Mouse (Mus musculus): ENCODE measurements around the gene Ppp1r32.

Ppp1r32 gene

DNA sequence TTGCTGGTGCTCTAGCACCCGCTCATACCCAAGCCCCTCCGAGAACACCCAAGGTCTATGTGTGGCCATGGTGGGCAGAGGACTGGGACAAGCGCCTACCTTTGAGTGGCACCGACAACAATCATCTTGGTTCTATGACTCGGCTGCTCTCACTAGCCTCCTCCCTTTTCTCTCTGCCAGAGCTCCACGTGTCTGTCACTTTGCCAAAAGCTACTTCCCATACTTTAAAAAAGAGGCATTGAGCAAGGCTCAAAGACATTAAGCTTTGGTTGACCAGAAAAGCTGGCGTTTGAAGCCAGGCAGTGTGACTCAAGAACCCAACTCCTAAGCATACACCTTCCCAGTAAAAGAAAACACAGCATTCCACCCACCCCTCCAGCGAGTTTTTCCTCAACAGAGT is 24.6 kb downstream of the Ppp1r32 start:
- DNase-seq (ENCODE audit: low read depth, low spot score) = no peak

DNA sequence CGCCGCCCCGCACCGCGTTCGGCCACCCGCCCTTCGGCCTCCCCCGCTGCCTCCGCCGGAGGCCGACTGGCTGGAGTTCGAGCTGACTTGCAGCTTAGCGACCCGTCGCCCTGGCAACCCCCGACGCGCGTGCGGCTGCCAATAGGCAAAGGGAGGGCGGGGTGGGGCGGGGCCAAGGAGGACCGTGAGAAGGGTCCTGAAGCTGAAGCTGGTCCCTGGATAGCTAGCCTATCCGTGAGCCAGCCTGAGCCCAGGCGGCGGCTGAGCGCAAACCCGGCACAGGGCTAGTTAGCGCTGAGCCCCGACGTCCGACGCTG is 25.3 kb downstream of the Ppp1r32 start:
- no peak for DNase-seq (ENCODE audit: low read depth, low spot score)

DNA sequence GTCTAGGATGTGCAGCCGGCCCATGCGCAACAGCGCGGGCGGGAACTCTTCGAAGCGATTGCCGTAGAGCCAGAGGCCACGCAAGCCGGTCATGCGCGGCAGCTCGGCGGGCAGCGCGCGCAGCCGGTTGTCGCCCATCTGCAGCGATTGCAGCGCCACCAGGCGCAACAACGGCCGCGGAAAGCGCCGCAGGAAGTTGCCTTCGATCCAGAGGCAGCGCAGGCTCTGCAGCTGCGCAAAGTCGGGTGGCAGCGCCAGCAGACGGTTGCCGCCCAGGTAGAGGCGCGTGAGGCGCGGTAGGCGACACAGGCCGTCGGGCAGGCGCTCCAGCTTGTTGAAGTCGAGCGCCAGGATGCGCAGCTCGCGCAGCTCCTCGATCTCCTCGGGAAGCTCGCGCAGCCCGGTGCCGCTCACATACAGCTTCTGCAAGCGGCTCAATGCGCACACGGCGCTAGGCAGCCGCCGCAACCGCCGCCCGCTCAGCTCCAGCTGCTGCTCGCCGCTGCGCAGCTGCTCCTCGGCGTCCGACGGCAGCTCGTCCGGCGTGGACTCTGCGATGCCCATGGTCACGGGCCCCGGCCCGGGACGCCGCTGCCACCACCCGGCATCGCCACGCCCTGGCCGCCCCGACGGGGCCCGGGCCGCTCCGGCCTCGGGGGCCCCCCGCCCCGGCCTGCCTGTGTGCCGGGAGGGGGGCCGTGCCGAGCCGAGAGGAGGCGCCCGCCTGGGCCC is 25.8 kb downstream of the Ppp1r32 start, which contains the start of gene Lrrc10b:
TSS of gene Lrrc10b (minus strand) at position 722 of the 732 bp plus-strand sequence.
- no peak for DNase-seq (ENCODE audit: low read depth, low spot score)

DNA sequence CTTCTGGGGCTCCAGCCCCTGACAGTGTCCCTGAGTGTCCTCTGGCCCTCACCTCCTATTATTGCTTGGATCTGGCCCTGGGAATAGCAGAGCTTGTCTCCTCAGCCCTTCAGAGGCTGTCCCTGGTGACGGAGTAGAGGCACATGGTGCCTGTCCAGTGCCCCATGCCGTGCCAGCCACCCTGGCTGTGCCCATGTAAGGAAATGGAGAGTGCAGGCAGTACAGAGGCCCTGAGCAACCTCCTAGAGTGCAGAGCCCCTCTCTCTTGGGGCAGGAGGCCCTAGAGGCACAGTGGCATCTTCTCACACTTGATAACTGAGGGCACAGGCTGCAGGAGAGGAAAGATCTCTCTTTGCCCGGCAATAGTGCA is 27.3 kb downstream of the Ppp1r32 start:
- DNase-seq (ENCODE audit: low read depth, low spot score) = no peak

DNA sequence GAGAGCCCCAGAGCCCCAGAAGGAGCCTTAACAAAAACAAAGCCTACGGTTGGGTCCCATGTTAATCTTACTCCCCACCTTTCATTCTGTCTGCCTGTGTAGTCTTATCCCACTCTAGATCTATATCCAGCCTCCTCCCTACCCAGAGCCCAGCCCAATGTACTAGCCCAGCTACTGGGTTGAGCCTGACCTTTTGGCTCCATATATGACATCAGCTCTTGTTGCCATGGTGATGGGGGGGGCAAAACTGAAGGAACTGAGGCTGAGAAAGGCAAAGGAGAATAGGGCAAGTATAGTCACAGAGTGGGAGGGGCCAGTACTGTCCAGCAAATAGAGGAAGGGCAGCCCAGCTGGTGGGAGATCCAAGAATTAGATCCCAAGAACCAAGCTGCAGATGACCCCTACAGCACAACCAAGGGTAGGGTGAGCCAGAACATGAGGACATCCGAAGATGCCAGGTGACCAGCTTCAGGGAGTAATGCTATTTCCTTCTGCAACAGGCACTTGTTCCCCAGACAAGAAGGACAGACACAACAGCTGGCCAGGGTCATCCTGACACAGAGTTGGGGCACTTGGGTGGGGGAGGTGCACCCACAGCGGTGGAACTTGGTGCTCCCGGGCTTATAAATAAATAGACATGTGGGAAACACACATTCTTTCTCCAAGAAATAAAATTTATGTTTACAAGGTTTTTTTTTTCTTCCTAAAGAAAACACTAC is 27.9 kb downstream of the Ppp1r32 start:
- no peak for DNase-seq (ENCODE audit: low read depth, low spot score)

DNA sequence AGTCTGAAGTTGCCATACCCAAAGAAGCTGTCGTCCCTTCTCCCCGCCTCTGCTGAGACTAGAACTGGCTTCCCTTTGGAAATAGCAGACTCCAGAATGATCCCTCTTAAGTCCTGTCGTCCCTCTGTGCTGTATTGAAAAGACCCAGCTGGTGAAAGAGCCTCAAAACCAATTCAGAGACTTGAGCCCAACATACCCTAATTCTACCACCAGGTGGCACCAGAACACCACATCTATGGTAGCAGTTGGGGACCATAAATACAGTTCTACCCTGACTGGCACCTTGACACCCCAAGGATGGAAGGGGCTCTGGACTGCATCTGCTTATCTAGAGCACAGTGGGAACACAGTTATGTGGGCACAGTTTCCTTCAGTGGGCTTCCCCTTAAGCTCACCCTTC is 33.0 kb downstream of the Ppp1r32 start:
- no peak for DNase-seq (ENCODE audit: low read depth, low spot score)

DNA sequence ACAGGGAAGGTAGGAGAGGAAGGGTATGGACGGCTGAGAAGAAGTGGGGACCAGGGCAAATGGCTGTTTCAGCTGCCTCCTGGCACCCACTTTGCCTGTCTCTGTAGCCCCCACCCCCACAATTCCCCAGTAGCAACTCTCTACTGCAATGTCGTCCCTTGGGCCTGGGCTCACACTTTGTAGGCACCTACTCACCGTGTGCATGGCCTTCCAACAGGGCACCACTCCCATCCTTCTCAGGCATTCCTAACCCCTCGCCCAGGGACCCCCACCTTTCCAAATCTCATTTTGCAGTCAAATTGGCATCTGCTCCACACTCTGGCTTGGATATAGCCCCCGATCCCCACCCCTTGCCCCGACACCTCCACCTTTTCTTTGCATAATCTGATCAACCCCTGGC is 33.5 kb downstream of the Ppp1r32 start:
- DNase-seq (ENCODE audit: low read depth, low spot score) = no peak

DNA sequence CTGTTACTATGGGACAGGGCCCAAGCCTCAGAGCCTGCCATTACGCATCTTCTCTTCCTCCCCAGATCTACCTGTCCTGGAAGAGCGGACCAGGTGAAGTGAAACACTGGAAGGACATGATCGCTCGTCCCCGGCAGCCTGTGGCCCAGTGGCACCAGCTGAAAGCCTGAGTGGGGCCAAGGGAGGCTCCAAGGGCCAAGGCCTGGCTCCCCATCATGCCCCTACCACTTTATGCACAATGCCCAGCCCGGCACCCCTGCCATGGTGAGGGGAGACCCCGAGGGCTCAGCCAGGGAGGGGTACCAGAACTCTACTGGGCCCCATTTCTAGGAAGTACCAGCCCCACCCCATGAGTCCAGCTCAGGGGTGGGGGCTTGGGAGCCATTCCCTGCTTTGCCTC is 34.5 kb downstream of the Ppp1r32 start:
- no peak for DNase-seq (ENCODE audit: low read depth, low spot score)

DNA sequence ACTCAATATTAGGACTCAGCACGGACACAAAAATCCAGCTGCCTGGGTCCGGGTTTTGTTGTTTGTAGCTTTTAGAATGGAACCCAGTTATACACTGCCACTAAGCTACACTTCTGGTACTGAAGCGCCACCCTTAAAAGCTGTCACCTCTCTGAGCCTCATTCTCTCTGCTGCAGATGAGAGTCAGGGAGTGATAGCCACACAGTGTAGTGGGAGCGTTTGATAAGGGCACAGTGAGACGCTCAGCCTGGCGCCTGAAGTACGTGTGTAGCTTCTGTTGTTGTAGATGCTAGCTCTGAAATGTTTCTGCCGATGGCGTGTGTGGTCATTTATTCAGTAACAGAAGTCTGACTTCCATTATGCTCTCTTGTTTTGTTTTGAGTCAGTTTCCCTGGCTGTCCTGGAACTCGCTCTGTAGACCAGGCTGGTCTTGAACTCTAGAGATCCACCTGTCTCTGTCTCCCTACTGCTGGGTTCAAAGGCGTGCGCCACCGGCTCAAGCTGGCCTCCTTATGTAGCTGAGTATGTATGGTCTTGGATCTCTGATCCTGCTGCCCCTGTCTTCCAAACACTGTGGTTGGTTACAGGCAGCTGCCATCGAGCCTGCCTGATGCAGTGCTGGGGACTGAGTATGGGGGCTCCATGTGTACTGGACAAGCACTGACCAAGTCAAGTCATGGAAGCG is 37.9 kb downstream of the Ppp1r32 start:
- DNase-seq (ENCODE audit: low read depth, low spot score) = no peak

DNA sequence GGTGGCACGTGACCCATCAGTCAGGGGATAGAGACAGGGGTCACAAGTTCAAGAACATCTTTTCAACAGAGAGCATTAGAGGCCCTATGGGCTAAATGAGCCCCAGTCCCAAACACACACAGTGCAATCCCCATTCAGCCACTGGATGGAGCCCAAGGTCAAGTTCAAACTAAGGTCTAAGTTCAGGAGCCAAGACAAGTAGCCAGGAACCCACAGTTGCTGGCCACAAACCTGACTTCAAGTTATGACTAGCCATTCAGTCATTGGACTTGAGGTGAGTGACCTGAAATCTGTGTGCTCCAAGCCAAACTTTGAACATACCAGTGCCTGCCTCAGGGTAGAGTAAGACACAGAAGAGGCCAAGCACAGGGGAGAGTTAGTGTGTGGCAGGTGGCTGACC is 45.2 kb downstream of the Ppp1r32 start:
- no peak for DNase-seq (ENCODE audit: low read depth, low spot score)

DNA sequence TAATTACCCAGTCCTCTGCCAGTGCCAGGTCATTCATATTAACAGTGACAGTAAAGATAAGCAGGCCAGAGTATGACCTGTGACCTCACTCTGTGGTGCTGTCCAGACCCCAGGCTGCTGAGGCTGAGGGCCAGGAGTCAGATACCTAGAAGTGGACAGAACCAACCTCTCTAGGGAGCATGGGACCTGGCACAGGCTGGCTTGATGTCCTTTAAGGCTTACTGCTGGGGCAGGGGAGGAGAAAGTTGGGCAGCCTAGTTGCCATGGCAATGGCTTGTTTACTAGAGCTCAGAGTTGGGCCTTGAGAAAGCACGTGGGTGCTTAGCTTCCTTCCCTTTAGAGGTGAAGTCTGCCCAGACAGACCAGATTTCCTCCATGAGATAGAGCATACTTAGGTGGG is 46.0 kb downstream of the Ppp1r32 start:
- DNase-seq (ENCODE audit: low read depth, low spot score) = no peak

DNA sequence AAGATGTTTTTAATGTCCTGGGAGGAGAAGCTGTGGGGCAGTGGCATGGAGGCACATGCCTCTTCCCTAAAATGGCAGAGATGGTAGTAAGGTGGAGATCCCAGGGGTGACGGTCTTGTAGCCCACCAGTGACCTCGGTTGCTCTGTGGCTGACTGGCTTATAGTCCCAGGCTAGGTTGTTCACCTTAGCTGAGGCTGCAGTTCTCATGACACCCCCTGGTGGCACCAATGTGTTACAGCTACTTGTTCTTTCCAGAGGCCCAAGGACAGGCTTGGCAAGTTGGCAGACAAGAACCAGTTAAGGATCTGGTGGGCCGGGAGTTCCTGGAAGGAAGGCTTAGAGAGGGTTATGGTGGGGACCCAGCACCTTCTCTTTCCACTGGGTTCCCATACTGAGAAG is 46.8 kb downstream of the Ppp1r32 start:
- DNase-seq (ENCODE audit: low read depth, low spot score) = no peak

DNA sequence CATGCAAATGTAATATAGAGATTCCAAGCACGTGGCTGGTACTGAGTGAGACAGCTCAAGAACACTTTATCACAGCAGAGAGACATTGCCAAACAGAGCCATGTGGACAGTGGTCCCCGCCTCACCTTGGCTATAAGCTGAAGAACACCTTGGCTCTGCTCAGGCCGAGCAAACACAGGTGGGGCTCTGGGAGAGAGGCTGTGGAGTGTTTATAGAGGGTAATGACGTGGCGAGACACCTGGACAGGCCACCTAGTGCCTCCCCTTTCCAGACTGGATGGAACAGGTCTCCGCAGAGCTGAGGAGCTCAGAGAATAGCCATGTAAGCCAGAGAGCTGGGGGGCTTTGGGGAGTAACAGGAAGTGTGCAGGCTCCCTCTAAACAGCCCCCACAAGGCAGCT is 47.8 kb downstream of the Ppp1r32 start:
- no peak for DNase-seq (ENCODE audit: low read depth, low spot score)

DNA sequence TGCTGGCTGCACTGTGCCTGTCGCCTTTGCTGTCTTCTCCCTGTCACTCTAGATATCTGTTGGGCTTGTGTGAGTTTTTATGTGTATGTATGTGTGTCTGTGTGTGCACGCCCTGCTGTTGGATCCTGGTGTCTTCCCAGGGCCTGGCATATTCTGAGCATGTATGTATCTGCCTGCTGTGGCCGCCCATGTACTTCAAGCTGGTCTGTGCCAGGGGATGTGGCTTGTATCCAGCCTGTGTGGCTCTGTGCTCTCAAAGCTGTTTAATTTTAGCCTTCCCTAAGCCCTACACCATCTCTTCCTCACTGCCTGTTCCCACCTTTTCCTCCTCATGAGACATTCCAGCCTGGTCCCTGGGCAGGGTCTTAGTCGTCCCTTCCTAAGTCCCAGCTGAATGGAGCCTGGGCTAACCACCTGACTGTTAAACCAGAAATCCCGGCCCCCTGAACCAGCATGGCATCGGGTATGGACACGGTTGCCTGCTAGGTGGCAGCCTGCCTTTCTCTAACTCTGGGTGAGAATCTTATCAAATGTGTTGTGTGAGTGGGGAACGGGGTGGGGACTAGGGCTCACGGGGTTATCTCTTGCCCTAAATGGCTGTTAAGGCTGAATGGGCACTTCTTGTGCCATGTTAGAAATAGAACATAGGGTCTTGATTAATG is 48.7 kb downstream of the Ppp1r32 start:
- no peak for DNase-seq (ENCODE audit: low read depth, low spot score)

DNA sequence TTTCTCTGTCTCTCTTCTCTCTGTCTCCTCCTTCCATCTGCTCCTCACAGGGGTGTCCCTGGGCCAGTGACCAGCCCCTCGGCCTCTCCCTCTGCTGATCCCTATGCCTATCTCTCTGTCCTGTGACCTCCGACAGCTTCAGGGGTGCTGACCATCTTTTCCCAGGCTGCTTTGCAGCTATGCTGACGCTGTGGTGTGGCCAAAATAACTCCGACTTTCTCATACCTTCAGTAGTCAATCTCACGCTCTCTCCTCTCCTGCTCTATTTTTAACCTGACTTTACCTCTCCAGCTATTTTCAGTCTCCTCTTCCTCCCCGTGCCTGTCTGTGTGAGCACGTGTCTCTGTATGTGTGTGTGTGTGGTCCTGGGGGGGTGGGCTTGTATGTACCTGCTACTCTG is 49.5 kb downstream of the Ppp1r32 start:
- DNase-seq (ENCODE audit: low read depth, low spot score) = no peak

DNA sequence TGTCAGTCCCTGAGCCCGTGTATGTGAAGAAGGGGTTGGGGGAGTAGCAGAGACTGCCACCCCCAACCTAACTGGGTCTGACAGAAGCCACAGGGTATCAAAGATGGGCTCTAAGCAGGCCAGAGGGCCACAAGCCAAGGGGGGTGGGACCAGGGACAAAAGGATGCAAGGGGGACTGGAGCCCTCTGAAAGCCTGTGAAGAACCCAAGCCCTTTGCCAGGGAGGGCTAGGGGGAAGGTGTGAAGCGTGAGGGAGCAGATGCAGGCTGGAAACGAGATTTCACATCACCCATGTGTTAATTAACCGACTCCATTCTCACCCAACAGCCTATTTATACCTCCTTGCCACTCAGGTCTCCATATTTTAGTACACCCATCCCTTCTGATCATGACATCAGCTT is 50.9 kb downstream of the Ppp1r32 start:
- DNase-seq (ENCODE audit: low read depth, low spot score) = no peak

DNA sequence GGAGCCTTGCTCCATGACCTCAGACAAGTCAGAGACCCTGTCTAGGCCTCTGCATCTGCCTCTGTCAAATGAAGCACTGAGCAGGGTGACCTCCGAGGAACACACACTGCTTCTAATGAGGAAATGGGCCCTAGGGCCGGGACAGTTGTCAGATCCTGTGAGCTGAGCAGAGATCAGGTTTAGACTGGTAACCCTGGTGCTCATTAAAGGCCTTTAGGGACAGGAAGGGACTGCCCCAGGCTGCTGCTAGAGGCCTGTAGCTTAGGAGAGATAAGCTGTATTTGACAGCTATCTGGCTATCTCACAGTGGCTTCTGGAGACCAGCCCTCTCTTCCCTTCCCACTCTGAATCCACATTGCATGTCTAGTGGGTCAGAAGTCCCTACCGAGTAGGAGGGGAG is 51.3 kb downstream of the Ppp1r32 start:
- no peak for DNase-seq (ENCODE audit: low read depth, low spot score)

DNA sequence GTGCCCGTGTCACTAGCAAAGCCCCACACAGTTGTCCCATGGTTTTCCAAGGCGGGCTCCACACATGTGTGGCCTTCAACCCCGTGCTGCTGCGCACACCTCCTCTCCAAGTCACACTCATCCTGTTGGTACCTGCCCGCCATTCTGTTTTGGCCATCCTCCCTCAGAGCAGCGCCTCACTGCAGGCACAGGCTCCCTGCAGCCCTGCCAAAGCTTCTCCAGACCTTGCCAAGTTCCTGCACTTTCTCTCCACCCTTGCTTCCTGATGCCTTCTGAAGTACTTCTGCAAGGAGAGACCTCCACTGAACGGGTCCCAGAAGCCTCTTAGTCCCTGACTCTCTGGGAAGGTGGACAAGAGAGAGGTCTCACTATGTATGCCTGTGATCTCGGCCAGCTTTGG is 53.4 kb downstream of the Ppp1r32 start:
- DNase-seq (ENCODE audit: low read depth, low spot score) = no peak

DNA sequence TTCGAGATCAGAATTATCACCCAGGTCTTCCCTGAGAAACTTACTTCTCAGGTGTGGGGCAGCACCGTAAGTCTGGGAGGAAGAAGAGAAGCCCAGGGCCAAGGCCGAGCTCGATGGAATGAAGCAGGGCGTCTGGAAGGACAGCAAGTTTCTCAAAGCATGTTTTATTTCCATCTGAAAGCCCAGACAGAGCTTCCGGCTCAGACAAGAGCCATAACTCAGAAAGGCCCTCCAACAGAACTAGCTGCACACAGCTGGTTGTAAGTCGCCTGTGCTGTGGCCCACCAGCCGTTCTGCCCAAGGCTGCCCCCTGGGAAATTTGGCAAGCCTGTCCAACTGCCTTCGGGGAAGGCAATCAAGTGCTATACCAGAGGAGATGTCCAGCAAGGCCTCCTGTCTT is 55.3 kb downstream of the Ppp1r32 start:
- no peak for DNase-seq (ENCODE audit: low read depth, low spot score)

DNA sequence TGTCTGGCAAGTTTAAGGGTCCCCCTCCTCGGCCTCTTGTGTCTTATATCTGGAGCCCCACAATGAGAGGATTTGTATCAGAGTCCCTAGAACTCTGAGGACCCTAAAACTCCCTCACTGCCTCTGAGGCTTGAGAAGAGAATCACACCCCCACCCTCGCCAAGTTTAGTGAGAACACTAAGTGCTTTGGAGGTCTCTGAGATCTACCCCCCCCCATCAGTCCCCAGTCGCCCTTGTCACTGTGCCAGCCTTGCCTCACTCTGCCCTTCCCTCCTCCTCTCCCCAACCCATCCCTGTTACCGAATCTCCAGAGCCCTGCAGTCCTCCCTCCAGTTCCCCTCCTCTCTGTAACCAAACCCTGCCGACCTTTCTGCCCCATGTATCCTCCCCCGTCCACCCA is 55.9 kb downstream of the Ppp1r32 start:
- DNase-seq (ENCODE audit: low read depth, low spot score) = no peak

DNA sequence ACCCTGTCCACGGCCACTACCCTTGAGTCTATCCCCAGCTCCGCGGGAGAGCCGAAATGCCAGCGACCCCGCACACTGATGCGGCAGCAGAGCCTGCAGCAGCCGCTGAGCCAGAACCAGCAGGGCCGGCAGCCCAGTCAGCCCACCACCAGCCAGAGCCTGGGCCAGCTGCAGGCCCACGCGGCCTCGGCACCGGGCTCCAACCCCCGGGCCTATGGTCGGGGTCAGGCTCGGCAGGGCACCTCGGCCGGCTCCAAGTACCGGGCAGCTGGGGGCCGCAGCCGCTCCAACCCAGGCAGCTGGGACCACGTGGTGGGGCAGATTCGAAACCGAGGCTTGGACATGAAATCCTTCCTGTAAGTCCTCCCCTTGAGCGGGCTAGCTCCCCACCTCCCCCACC is 56.4 kb downstream of the Ppp1r32 start:
- no peak for DNase-seq (ENCODE audit: low read depth, low spot score)

DNA sequence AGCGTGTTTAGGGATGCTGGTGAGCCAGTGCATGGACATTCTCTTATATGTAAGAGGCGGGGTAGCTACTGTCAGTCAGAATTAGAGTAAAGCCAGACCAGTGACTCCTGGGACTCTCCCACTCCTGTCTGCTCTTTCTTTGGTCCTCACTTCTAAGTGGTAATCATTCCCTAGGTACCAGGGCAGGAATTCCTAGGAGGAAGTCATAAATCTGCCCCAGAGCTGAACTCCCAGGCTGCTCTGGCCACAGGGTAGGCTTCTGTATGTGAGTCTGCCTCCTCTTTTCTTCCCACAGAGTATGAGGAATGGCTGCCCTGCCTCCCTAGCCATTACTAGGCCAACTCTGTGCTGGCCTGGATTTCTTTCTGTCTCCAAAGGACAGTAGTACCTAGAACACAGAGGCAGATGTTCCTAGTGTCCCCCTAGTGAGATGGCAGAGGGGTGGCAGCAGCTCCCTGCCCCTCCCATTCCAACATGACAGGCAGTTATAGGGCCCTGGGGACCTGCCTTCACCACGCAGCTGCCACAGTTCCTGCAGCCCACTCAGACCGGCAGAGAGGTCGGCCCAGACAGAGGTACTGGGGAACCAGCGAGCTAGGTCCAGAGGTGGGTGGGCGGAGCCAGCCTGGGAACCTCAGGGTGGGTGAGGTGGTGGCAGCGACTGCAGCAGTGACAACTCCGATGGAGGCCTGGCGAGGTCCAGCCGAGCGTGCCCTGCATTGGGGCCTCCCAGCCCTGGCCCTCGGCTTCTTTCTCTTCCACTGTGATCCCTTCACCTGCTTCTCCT is 57.1 kb downstream of the Ppp1r32 start:
- DNase-seq (ENCODE audit: low read depth, low spot score) = no peak
